Mouse (Mus musculus): Measurements from ENCODE around the gene Cmtm7.

Cmtm7 gene

DNA sequence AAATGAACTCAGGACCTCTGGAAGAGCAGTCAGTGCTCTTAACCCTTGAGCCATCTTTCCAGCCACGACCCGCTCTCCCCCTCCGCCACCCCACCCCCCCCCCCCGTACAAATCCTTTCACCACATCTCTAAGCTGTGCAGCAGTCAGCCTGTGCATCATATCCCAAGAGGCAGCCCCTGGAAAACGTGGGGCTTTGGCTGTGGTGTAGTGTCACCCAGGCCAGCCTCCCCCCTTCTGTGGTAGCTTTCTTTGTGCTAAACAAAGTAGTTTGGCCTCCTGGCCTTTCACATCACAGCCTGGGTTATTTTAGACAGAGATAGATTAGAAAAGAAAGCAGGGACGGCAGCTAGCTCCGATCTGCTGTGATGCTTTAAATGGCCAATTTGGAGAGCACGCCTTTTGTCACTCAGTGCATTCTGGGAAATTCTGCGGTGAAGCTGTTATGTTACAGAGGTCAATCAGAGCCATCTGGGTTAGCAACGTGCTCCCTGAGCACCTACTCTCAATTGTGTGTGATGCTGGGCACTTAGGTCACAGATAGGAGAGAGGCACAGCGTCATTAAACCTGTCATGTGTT, 14.9 kb upstream of the Cmtm7 start:
- DNase-seq (ENCODE audit: low read depth, low spot score) = no peak

DNA sequence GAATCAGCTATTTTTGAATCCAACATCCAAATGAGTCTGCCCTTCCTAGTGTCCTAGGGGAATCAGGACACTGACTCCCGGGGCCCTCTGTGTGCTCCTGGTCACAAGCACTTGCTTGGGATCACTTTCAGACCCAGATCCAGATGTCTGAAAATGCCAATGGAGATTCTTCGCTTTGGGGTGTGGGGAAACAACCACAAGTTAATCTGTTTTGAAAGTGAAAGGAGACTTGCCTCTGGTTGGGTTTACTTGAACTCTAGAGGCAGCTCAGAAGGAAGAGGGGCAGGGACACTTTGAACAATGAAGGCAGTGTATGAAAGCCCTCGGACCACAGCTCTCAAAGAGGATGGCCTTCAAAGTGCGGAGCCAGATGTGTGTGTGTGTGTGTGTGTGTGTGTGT, 12.8 kb upstream of the Cmtm7 start:
- DNase-seq (ENCODE audit: low read depth, low spot score) = no peak

- DNase-seq (ENCODE audit: low read depth, low spot score) = no peak
Observed at GRCm38 (mm10) chr9:114793764-114794295, 12.2 kb upstream of the Cmtm7 start.

DNA sequence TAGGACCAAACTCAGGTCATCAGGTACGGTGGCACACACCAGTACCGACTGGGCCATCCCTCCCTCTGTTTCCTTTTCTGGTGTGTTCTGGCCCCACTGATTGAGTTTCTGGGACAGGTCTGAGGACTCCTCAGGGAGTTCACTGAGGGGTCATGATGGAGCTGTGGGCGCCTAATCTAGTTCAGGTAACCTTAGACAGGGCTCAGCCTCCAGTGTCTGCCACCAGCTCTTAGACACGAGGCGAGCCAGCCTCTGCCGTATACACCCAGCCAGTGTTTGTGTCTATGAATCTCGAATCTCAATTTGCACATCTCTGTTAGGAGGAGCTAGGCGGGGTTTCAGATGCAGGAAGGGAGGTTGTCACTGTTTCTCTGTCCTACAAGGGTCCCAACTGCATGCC, 8.3 kb upstream of the Cmtm7 start:
- DNase-seq (ENCODE audit: low read depth, low spot score) = no peak

DNA sequence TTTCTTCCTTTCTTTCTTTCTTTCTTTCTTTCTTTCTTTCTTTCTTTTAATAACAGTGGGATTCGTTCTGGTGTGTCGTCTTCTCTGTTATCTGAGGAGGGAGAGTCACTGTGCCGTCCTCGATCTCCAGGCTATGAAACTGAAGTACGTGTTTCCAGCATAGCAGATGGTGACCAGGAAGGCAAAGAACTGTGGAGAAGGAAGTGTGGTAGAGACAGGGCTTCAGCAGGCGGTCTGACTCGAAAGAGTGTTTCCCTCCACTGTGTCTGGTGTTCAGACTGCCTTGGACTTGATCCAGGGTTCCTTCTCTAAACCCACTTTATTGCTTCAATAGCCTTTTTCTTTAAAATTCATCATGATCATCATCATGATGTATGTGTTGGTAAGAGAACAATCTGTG, 7.9 kb upstream of the Cmtm7 start:
- no peak for DNase-seq (ENCODE audit: low read depth, low spot score)

DNA sequence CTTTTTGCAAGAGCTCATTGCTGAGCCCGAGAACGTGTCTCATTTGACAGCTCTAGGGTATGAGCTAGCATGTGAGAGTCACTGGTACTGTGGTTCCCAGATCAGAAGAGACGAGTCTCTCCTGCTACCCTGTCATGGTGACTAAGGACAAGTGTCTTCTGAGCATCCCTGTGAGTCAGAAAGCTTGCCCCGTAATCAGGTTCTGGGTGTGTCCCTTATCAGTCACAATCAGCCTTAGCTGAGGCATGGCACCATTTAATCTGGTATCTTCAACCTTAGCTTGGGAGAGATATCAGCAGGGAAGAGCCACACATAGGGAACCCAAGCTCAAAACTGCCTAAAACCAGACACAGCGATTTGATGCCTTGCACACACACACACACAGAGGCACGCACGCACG, 7.0 kb upstream of the Cmtm7 start:
- no peak for DNase-seq (ENCODE audit: low read depth, low spot score)

DNA sequence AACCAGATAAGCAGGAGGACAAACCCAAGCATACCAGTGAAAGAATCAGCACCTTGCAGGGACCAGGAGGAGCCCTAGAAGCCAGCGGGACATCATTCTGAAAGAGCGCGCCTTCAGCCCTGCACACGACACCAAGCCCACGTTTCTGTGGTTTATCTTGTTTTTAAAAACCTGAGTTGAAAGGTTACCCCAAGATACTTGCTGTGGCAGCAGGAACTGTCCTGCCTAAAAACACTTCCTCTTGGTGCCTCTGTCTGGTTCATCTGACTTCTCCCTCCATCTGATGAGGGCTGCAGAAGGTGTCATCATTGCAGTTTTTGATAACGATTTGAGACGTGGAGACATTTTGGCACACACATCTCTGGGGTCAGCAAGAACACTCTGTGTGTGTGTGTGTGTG, 6.1 kb upstream of the Cmtm7 start:
- DNase-seq (ENCODE audit: low read depth, low spot score) = no peak

DNA sequence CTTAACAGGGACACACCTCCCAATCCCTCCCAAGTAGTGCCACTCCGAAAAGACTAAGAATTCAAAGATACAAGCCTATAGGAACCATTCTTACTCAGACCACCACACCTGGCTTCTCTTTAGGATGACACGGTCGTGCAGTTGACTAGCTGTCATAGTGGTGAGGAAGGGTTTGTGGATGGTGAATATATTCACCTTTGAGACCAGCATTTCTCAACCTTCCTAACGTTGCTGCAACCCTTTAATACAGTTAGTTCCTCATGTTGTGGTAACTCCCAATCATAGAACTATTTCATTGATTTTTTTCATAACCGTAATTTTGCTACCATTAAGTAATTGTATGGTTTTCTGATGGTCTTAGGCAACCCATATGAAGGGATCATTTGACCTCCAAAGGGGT, 5.5 kb upstream of the Cmtm7 start:
- DNase-seq (ENCODE audit: low read depth, low spot score) = no peak

DNA sequence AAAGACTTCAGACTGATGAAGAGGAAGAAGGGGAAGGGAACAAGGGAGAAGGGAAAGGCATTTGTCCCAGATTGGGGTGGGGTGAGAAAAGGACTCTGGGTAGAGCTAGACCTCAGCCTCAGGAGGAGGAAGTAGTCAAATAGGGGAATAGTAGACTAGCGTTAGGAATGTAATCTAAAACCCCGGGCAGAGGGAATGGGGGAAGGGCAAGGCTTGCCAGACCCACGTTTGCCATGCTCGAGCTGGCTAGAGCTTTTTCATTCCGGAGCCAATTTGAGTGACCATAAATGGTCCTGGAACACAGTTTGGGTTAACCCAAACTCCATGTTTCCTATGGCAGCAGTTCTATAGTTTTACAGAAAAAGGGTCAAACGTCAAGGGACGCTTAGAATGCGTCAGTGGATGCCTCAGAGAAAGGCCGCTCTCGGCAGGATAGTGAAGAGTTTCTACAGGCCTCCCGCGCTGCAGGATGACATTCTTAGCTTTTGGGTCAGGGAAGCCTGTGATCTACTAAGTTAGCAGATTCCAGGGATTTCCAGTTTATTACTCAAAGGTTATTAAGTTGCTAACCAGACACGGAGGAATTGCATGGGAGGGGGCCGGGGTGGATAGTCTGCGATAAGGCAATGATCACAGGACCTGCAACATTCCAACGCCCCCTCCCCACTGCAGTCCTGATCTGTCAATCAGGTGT, 3.9 kb upstream of the Cmtm7 start:
- no peak for DNase-seq (ENCODE audit: low read depth, low spot score)

DNA sequence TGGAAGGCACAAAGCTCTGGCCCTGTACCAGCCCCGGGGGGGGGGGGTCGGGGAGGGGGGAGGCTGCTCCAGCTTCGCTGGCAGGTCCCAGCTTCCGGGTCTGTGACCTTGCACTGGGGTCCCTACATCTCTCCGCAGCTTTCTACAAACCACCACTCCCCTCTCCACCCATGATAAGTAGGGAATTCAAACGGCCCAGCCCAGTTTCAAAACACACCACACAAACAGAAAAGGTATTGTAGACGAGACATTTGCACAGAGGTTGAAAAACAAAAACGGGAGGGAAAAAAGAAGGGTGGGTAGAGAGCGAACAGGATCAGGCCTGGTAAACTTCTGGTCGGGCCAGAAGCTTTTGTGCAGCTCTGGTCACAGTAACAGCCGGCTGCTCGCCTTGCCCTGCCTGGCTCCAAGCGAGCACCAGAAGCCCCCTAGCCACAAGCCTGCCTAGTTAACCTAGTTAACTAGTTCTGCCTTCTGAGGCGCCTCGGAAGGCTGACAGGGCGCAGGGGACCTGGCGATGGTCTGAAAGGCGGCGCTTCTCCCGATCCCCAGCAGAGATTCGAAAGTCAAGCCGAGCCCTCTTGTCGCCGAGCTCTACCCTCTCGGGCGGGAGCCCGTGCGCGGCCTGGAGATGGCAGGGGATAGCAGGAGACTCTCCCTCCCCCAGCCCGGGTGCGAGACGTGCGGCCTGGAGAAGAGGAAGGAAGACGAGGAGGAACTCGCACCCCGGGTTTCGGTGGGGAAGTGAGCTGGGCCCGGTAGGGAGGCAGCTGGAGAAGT, 720 bp downstream of the Cmtm7 start:
- DNase-seq (ENCODE audit: low read depth, low spot score) = no peak

DNA sequence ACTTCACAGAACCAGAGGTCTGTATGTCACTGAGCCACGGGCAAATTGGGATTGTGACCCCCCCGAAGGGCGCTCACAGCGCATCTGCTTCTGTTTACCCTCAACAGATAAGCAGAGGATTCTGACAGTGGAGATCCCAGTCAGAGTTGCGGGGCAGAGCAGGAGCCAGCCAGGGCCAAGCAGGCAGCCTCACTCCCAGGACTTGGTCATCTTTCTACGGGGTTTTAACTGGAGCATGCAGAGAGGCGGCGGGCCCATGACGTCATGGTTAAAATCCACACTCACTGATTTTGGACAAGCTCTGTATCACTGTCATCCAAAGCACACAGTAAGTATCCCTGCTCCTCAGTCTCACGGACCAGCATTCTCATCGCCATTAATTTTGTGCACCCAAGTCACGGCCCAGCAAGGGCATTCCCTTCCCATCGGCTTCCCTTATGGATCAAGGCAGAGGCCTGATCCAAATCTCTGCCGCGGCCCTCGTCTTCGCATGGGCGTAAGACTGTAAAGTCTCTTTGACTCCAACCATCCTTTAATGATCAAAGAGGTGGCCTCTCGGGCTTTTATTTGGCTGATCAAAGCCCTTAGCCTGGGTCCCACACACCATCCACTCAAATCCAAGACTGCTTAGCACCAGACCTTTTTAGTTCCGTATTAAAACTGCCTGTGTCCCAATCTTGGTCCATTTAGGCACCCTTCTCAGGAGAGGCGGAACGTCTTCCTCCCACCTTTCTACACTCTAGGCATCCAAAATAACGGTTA, 1.5 kb downstream of the Cmtm7 start:
- DNase-seq (ENCODE audit: low read depth, low spot score) = no peak

DNA sequence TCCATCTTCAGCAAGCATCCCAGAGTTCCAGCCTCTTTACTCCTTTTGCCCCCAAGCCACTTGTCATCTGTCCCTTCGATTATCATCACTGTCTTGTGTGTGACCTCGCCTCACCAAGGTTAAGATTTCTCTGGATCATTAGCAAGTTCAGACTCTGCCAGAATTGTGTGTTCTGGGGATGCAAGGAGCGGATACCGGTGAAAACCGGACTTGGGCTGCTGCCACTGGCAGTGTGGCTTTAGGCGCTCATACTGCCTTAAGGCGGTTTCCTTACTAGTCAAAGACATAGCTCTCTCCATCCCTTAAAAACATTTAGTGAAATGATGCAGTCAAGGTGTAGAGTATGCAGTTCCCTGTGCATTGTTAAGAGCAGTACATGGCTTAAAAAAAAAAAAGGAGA, 2.8 kb downstream of the Cmtm7 start:
- no peak for DNase-seq (ENCODE audit: low read depth, low spot score)

DNA sequence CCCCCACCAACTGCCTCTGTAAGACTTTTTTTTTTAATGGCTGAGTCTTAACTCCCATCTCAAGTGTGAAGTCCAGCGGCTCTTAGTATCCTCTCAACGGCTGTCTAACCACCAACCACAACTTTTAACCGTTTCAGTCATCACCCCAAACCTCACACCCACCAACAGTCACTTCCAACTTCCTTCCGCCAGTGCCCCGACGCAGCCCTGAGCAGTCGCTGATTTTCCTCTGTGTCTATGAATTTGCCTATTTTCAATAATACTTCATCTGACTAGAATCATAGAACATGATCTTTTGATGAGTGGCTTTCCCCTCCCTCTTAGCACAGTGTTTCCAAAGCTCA, 3.6 kb downstream of the Cmtm7 start:
- no peak for DNase-seq (ENCODE audit: low read depth, low spot score)

GRCm38 (mm10) chr9:114777178-114778046, 4.2 kb downstream of the Cmtm7 start:
- DNase-seq (ENCODE audit: low read depth, low spot score) = no peak

DNA sequence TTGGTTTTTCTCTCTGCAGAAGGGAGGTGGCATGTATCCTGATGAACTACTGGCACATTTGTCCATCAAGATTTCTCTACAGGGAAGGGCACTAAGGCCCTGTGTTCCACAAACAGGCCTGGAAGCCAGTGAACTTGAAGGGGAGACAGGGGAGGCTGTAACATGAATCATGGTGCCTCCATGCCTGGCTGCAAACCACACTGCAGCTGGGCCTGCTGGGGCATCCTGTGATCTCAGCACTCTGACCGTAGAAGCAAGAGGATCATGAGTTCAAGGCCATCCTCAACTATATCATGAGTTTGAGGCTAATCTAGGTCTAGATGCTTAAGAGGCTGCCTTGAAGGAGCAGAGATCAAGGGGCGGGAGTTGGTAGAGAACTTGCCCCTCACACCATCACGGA, 5.3 kb downstream of the Cmtm7 start:
- no peak for DNase-seq (ENCODE audit: low read depth, low spot score)

DNA sequence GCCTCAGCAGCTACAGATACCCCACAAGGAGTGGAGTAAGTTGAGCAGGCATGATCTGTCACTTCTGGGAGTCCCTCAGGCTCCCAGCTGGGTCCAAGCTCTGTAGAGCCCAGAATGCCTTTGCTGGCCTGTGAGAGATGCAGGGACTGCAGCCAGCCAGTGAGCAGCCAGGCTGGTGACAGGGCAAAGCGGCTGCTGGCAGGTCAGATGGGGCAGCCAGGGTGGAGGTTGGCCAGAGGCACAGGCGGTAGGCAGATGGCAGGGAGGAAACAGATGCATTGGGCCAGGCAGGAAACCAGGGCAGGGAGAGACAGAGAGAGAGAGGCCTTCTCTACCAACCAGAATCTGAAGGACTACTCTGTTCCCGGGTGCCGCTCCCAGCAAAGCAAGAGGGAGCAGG, 6.4 kb downstream of the Cmtm7 start:
- no peak for DNase-seq (ENCODE audit: low read depth, low spot score)

GRCm38 (mm10) chr9:114774629-114775028, 7.0 kb downstream of the Cmtm7 start:
- DNase-seq (ENCODE audit: low read depth, low spot score) = no peak

GRCm38 (mm10) chr9:114771565-114771964, 10.1 kb downstream of the Cmtm7 start:
- no peak for DNase-seq (ENCODE audit: low read depth, low spot score)

GRCm38 (mm10) chr9:114770224-114770623, 11.4 kb downstream of the Cmtm7 start:
- DNase-seq (ENCODE audit: low read depth, low spot score) = no peak

- no peak for DNase-seq (ENCODE audit: low read depth, low spot score)
Observed at GRCm38 (mm10) chr9:114768066-114768465, 13.6 kb downstream of the Cmtm7 start.

GRCm38 (mm10) chr9:114767507-114767906, 14.1 kb downstream of the Cmtm7 start:
- DNase-seq (ENCODE audit: low read depth, low spot score) = no peak

Data from mesoderm, embryonic 11.5 days (tissue).